Mouse (Mus musculus) megakaryocyte, embryonic 14.5 days (primary cell): ENCODE results near the gene Slc35b3.

ENCODE experiments used
- FLI1 ChIP-seq: IDR thresholded peaks from 2 replicates; pipeline ENCODE4 v1.6.1; 2012; ENCODE audit warnings: low read length, inconsistent platforms, mixed read lengths
- GATA1 ChIP-seq: IDR thresholded peaks from 3 replicates; pipeline ENCODE4 v1.6.1; 2012; ENCODE audit warnings: mixed read lengths, low read length, inconsistent platforms, borderline replicate concordance

DNA sequence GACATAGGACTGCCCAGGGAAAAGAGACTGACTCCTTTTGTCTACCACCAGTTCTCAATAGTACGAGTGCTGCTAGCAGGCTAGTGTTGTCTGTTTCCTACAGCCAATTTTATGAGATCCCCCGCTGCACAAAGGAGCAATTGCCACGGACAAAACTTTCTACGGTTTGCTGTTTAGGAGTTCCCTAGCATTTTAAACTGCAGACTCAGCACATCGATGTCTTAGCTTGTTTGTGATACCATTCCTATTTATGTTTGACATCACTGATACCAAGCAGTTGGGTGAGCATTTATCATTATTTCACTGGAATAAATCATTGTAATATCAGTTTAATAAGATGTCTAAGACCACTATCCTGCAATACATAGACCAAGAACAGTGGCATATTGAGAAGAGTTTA, 43.1 kb downstream of the Slc35b3 start:
- TF ChIP-seq FLI1, result no peak
- TF ChIP-seq GATA1, result no peak
